Mouse (Mus musculus) myocyte (in vitro differentiated cells): ENCODE measurements around the gene Hps5.

Experiments used
- CEBPB ChIP-seq: IDR thresholded peaks from 2 replicates; pipeline ENCODE4 v1.6.1; 2011; ENCODE audit warnings: mild to moderate bottlenecking, moderate library complexity; ENCODE audit not compliant: poor library complexity, insufficient read depth, severe bottlenecking
- E2F4 ChIP-seq: IDR thresholded peaks from one replicate; pipeline ENCODE4 v1.6.1; 2011; ENCODE audit warnings: mild to moderate bottlenecking, control low read depth, moderate library complexity; ENCODE audit not compliant: insufficient read depth
- MAX ChIP-seq: IDR thresholded peaks from one replicate; pipeline ENCODE4 v1.6.1; 2011; ENCODE audit warnings: low read depth, mild to moderate bottlenecking, control low read depth
- MYOD1 ChIP-seq, 3 experiments: IDR thresholded peaks; one replicate each; pipeline ENCODE4 v1.6.1; 2011; ENCODE audit warnings: control low read depth in 2 of 3, low read depth in 2 of 3, mild to moderate bottlenecking in 2 of 3, moderate library complexity in 1 of 3; ENCODE audit not compliant: insufficient read length in 2 of 3, control insufficient read depth in 1 of 3
- MYOG ChIP-seq, 3 experiments: IDR thresholded peaks; one replicate each; pipeline ENCODE4 v1.6.1; 2011; ENCODE audit warnings: control low read depth in 2 of 3, low read depth in 2 of 3, mild to moderate bottlenecking in 2 of 3; ENCODE audit not compliant: insufficient read length in 2 of 3, control insufficient read depth in 1 of 3, insufficient read depth in 1 of 3
- POLR2A ChIP-seq: IDR thresholded peaks from one replicate; pipeline ENCODE4 v1.6.1; 2011; ENCODE audit warnings: low read depth, mild to moderate bottlenecking, control low read depth, moderate library complexity; ENCODE audit not compliant: insufficient read length
- POLR2AphosphoS2 ChIP-seq: IDR thresholded peaks from one replicate; pipeline ENCODE4 v1.6.1; 2011; ENCODE audit warnings: low read depth, control low read depth; ENCODE audit not compliant: insufficient read length
- REST ChIP-seq: IDR thresholded peaks from one replicate; pipeline ENCODE4 v1.6.1; 2011; ENCODE audit warnings: mild to moderate bottlenecking, control low read depth, moderate library complexity; ENCODE audit not compliant: insufficient read depth, insufficient read length
- SRF ChIP-seq: IDR thresholded peaks from one replicate; pipeline ENCODE4 v1.6.1; 2011; ENCODE audit warnings: low read depth; ENCODE audit not compliant: control insufficient read depth, insufficient read length
- TCF12 ChIP-seq: IDR thresholded peaks from one replicate; pipeline ENCODE4 v1.6.1; 2011; ENCODE audit warnings: mild to moderate bottlenecking, control low read depth; ENCODE audit not compliant: poor library complexity, insufficient read depth, severe bottlenecking
- TCF3 ChIP-seq: IDR thresholded peaks from one replicate; pipeline ENCODE4 v1.6.1; 2011; ENCODE audit warnings: low read depth, control low read depth; ENCODE audit not compliant: insufficient read length
- USF1 ChIP-seq: IDR thresholded peaks from one replicate; pipeline ENCODE4 v1.6.1; 2011; ENCODE audit warnings: low read depth, mild to moderate bottlenecking, control low read depth, moderate library complexity

- TF ChIP-seq POLR2A = no peak
- TF ChIP-seq TCF3 = no peak
- TF ChIP-seq E2F4 = no peak
- no peak for TF ChIP-seq REST
- TF ChIP-seq TCF12 = no peak
- TF ChIP-seq MAX = no peak
- TF ChIP-seq USF1 = no peak
- no peak for TF ChIP-seq MYOD1 (IDR thresholded peaks at IDR 0.05; ENCODE audit: control insufficient read depth in 1 of 3, insufficient read length in 2 of 3, low read depth in 2 of 3)
- no peak for TF ChIP-seq CEBPB
- no peak for TF ChIP-seq POLR2AphosphoS2
- TF ChIP-seq MYOG (IDR thresholded peaks at IDR 0.05; ENCODE audit: control insufficient read depth in 1 of 3, insufficient read depth in 1 of 3, insufficient read length in 2 of 3, low read depth in 2 of 3) = no peak
- TF ChIP-seq SRF = no peak
These were observed 72.0 kb downstream of the Hps5 start for GRCm38 (mm10) chr7:46723849-46724248.
